18 mouse cellular contexts compared by ENCODE assay signal in genomic region chr16:92580981-92581380, GRCm38 (mm10).
"Had no signal": no experiment of that assay in that cellular context is flagged by ENCODE, and none has a peak within 500 bp of the region (broad histone marks: within the 10 kb centered on the region; RNA-seq: fewer than 3 reads in every experiment).

No protein-coding gene starts in this region.

- ATAC-seq: midbrain, embryonic 13.5 days; midbrain, embryonic 15.5 days had no signal

- H3K36me3 ChIP-seq: midbrain, embryonic 13.5 days; midbrain, embryonic 15.5 days; neural tube, embryonic 13.5 days; neural tube, embryonic 15.5 days had no signal

- H3K4me3 ChIP-seq: megakaryocyte, embryonic 14.5 days; midbrain, embryonic 13.5 days; midbrain, embryonic 15.5 days; neural tube, embryonic 13.5 days; neural tube, embryonic 15.5 days had no signal

- DNase-seq: lung, adult 18-20 months; lung, embryonic 14.5 days; lung, postnatal 10 days; lung, postnatal 4 days; retina, postnatal 1 day; right cerebral cortex, adult 18-20 months; right cerebral cortex, postnatal 25 days; right cerebral cortex, postnatal 4 days; spleen, adult 18-20 months; thymus, adult 18-20 months; thymus, postnatal 14 days; thymus, postnatal 36 days had no signal

- H3K9ac ChIP-seq: lung, embryonic 14.5 days; midbrain, embryonic 13.5 days; midbrain, embryonic 15.5 days; neural tube, embryonic 13.5 days; neural tube, embryonic 15.5 days had no signal

- H3K27me3 ChIP-seq: midbrain, embryonic 13.5 days; midbrain, embryonic 15.5 days; neural tube, embryonic 13.5 days; neural tube, embryonic 15.5 days had no signal

- H3K4me2 ChIP-seq: midbrain, embryonic 11.5 days; midbrain, embryonic 13.5 days; midbrain, embryonic 15.5 days; neural tube, embryonic 13.5 days; neural tube, embryonic 15.5 days had no signal

- H3K4me1 ChIP-seq: megakaryocyte, embryonic 14.5 days; midbrain, embryonic 13.5 days; midbrain, embryonic 15.5 days; neural tube, embryonic 13.5 days; neural tube, embryonic 15.5 days had no signal

- H3K27ac ChIP-seq: midbrain, embryonic 13.5 days; midbrain, embryonic 15.5 days; neural tube, embryonic 13.5 days; neural tube, embryonic 15.5 days had no signal

- H3K9me3 ChIP-seq: midbrain, embryonic 13.5 days; midbrain, embryonic 15.5 days; neural tube, embryonic 13.5 days; neural tube, embryonic 15.5 days had no signal
